Mouse (Mus musculus): ENCODE results near the gene Olfr770.
"Not testable (repeated sequence)": the region's sequence is repeated elsewhere in the genome, so short reads cannot be mapped to it uniquely, and the experiment has no call there.

- TF ChIP-seq GATA1 (IDR thresholded peaks at IDR 0.05; ENCODE audit: borderline replicate concordance, low read length); FLI1 (IDR thresholded peaks at IDR 0.05; ENCODE audit: low read length): not testable (repeated sequence)
Observed at GRCm38 (mm10) chr10:129187319-129187718, 48.5 kb upstream of the Olfr770 start, which contains the start of gene Olfr773.
